8 mouse cellular contexts compared by ENCODE assay signal in the genomic region with DNA sequence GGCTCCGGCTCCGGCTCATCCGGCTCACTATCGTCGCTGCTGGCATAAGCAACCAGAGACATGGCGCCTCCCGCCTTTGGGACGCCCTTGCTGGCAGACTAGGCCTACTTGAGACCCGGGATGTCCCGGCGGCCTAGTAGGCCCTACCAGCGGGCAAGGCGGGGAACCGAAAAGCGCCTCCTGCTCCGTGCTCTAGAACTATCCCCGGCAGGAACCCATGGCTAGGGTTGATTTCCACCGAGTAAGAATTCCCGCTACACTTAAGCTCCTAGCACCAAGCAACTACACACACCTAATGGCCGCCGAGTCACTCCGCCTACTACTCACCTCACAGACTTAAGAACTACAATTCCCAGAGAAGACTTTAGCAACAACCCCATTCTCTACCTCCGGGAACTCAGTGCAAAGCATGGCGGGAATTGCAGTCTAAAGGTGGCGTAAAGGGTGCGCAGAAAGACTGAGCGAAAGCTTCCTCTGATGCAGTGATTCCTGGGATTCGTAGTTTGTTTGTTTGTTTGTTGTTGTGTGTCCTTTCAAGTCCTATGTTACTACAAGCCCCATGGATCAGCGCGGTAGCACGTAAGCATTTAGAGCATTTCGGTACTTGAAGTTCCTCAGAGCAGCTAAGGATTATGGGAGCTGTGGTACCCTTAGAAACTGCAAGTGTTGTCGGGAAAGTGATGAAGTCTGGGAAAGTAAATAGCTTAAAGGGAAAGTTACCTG. TPM values are rescaled to one million over a fixed set of nuclear protein-coding genes. Genes with fewer than 3 reads are reported as not detected.
A peak's percentile ranks its signal among the peaks of the same experiment; 100 is the strongest.
DNase-seq lines count a peak whose midpoint lies in the region; ATAC-seq lines count a peak whose summit lies in the region.

TSS of gene Prcc (minus strand) at position 328 of the 723 bp plus-strand sequence.

- intact Hi-C loops in gastrocnemius, postnatal 14 days (cut with DNase I; ENCODE audit: low total_unique reads): no loop called here
- intact Hi-C loops in left cerebral cortex, postnatal 10 days (cut with DNase I): no loop called here

- peak; percentile 95 to 97 for DNase-seq in adrenal gland, adult (ENCODE audit: inconsistent age in 2 of 2, low spot score in 1 of 2)
- peak; percentile 98 for DNase-seq in embryo, embryonic 10.5 days (ENCODE audit: low spot score)
- peak; percentile 85 for DNase-seq in gastrocnemius, postnatal 14 days
- peak; percentile 92 to 98 for DNase-seq in left cerebral cortex, postnatal 10 days (ENCODE audit: extremely low spot score in 1 of 2, low spot score in 2 of 2)
- DNase-seq in right cerebral cortex, postnatal 25 days: peak; percentile 91
- DNase-seq in urinary bladder, postnatal 4 days (ENCODE audit: low spot score in 2 of 2): peak; percentile 86 to 88

- ATAC-seq in inflammation-experienced regulatory T-cells, adult 6 months: peak; percentile 97
- ATAC-seq in megakaryocyte-erythroid progenitor cell, adult 5-6 weeks (replicated peaks; ENCODE audit: low FRiP score, low TSS enrichment, poor library complexity, severe bottlenecking): peak; percentile 94

RNA-seq across cellular contexts. Expression of gene Prcc, which starts in this region (rescaled TPM):
- total RNA-seq in gastrocnemius, postnatal 14 days (2021): 10 to 100 TPM; 40.1 to 40.5 TPM
- 1 to 10 TPM; 3.8 to 5.3 (median 4.2) TPM for polyA plus RNA-seq in inflammation-experienced regulatory T-cells, adult 6 months (2017; shearing (Covaris generic))
- 10 to 100 TPM; 63.0 to 63.8 TPM for total RNA-seq in left cerebral cortex, postnatal 10 days (2021)
- total RNA-seq in megakaryocyte-erythroid progenitor cell, adult 5-6 weeks (2014; fragmentation: Nextera tagmentation): 39.9 and 52.2 TPM in 2 replicates
- total RNA-seq in megakaryocyte-erythroid progenitor cell, adult 5-6 weeks (2017): 30.1 and 48.5 TPM in 2 replicates

Comparison
In these comparisons a context has a peak if more than half of its experiments do, and no peak if none do; other contexts are left out.
1. Peak in every context shown above with its lines: DNase-seq and ATAC-seq.